Mouse (Mus musculus) splenic B cell, adult 2 months (primary cell): ENCODE measurements around the gene Sv2c.

Experiments used
- DNase-seq: peaks from one replicate; pipeline ENCODE4 v3.0.0-alpha.2; 2011; ENCODE audit warnings: low read depth, low spot score
- H3K27me3 ChIP-seq: 2 replicates; pipeline ENCODE4 v1.6.1; 2012; ENCODE audit warnings: mild to moderate bottlenecking, low read length, moderate library complexity, mixed read lengths; ENCODE audit not compliant: control insufficient read depth, poor library complexity, insufficient read depth, severe bottlenecking
- H3K36me3 ChIP-seq: 2 replicates; pipeline ENCODE4 v1.6.1; 2012; ENCODE audit warnings: mild to moderate bottlenecking, low read length, moderate library complexity, mixed read lengths; ENCODE audit not compliant: control insufficient read depth, poor library complexity, insufficient read depth, severe bottlenecking

Sv2c gene

DNA sequence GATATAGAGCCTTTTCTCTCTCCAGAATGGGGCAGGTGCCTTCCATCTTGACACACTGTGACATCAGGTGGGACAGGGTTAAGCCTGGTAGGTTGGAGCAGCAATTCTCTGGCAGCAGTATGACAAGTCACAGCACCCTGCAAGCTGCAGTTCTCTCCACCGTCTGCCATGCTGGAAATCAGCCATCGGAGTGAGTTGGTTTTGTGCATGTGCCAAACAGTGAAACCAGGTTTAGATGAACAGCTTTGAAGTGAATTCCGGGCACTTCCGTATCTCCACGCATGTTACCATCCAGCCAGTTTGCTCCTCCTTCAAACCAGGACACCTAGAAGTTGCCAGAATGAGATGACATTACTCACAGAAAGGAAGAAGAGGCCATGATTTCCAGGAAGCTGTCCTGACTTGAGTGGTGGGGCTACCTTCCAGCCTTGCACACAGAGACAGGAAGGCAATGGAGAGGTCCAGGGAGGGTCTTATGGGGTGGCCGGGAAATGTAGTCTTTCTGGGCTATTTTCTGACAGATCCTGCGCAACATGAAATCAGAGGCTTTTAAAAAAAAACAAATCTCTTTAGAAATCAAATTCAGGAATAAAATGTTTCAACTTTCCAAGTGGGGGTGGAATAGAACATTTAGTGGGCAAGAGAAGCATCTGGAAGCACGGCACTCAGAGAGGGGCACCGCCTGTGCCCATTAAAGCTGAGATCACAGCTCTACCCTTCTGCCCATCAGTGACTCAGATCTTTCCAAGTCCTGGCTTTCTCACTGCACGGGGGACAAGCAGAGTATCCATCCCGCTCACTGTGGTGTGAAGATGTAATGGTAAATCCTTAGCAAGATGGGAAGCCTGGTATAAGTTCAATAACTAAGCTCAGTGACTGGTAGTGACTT lies 220.0 kb downstream of the Sv2c start:
- Histone ChIP-seq H3K36me3 (no peaks in the 10 kb centered on the region), H3K27me3 (no peaks in the 10 kb centered on the region)
- no peak for DNase-seq

DNA sequence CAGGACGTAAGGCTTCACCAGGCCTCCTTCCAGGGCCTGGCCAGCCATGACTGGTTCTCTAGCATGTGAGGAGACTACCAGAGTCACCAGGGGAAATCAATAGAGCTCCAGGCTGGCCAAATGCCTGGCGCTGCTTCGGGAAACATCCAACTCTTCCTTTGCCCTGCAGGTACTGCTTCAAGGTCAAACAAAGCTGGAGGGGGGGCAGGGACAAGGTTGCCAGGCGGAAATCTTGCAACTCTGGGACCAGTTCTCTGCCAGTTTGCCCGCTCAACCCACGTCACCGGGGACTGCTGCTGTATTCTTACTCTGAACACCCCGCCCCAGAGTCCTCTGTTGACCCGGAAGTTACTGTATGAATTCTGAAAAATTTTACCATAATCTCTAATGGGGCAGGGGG lies 222.1 kb downstream of the Sv2c start:
- Histone ChIP-seq H3K36me3 (no peaks in the 10 kb centered on the region), H3K27me3 (no peaks in the 10 kb centered on the region)
- no peak for DNase-seq

DNA sequence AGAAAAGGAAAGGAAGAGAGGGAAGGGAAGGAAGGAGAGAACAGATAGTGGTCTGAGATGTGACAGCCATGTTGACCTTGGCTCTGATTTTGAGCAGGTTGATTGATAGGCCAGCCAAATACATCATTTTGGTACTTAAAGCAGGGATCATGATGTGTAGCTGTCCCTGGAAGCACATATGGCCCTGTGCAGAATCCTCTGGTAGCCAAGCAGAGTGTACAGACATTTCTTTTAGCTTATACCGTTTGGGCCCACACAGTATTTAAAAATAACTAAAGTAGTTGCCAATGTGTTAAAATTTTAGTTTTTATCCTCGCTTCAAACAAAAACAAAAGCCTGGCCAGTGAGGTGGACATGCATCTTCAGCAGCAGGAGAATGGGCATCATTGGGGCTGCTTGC lies 223.1 kb downstream of the Sv2c start:
- no peak for DNase-seq
- no peaks in the 10 kb centered on the region for H3K27me3 ChIP-seq
- H3K36me3 ChIP-seq = no peaks in the 10 kb centered on the region
